Mouse (Mus musculus) stomach, postnatal 0 days (tissue): Measurements from ENCODE around the gene Glcci1.

Experiments
- CTCF ChIP-seq: IDR thresholded peaks from 2 replicates; pipeline ENCODE4 v1.5.1; 2016; ENCODE audit warnings: antibody characterized with exemption, low read depth, mild to moderate bottlenecking, moderate library complexity
- EP300 ChIP-seq: optimal IDR thresholded peaks from 2 replicates; pipeline ENCODE3; 2016; ENCODE audit warnings: antibody characterized with exemption

DNA sequence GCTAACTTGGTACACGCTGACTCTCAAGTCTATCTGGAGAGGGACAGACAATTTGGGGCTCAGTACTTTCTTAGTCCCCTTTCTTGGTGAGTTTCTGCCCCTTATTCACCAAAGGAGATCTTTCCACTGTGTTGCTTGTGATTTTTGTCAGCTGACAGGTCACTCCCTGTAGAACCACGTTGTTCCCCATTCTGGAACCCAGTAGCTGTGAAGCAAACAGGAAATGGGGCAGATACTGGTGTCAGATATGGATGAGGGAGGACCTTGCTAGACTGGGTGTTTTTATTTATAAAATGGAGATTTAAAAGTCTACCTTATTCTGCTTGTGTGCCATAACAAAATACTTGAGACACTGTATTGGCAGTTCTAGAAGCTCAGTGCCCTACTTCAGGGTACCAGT, 108.0 kb downstream of the Glcci1 start:
- TF ChIP-seq CTCF (no peak), EP300 (no peak)
